Mouse (Mus musculus) 3134 (cell line): ENCODE data around the gene Orm1.
"Not testable (repeated sequence)": the region's sequence is repeated elsewhere in the genome, so short reads cannot be mapped to it uniquely, and the experiment has no call there.

Source experiments
- DNase-seq: peaks from one replicate; pipeline ENCODE4 v3.0.0-alpha.2; 2011; ENCODE audit warnings: low spot score; ENCODE audit not compliant: insufficient read length; ENCODE audit errors: extremely low read depth

The Orm1 gene

DNA sequence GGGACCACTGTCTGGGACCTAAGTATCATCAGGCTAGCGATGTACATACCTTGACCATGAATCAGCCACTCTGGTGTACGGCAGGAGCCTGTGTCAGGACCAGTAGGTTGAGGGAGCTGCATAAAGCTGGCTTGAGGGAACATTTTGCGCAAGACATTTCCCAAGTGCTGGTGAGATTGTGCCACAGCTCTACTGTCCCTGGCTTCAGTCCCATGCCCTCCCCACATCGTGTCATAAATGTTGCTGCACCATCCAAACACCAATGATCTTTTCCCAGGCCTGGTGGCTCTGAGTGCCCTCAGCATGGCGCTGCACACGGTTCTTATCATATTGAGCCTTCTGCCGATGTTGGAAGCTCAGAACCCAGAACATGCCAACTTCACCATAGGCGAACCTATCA lies at the start of gene Orm1:
Gene Orm1 (plus strand): TSS at position 266 of the 400 bp plus-strand sequence.
- peak; percentile 69 for DNase-seq

DNA sequence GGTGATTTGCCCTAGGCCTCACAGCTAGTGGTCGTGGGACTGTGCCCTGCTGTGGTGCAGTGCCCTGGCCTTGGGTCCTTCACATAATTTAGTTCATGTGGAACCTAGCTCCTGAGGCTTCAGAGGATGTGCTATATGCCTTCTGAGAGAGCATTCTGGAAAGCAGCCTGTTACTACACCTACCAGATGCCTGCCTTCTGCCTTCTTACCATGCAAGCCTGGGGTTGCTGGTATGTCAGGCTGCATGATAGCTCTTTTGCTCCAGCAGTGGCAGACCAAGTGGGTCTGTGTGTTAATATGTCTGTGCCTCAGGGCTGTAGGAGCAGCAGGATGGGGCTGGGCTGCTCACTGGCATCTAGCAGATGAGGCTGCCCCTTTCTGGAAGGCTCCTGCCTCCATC lies 48.7 kb upstream of the Orm1 start:
- no peak for DNase-seq

DNA sequence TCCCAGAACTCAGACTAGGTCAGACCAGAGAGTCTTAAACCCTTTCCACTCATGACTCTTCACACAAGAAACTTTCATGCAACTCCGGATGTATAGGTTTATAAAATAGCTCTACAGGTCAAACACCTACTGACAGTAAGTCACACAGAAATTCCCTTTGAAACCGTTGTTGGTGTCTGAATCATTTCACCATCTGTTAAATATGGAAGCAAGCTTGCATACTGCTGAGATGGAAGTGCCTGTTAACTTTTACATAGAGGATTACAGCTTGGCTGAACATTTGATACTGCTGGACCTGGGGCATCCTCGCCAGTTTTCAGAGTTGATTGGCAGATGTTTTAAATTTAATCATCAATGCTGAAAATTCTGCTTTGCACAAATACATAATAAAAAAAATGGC lies 48.1 kb upstream of the Orm1 start:
- no peak for DNase-seq

DNA sequence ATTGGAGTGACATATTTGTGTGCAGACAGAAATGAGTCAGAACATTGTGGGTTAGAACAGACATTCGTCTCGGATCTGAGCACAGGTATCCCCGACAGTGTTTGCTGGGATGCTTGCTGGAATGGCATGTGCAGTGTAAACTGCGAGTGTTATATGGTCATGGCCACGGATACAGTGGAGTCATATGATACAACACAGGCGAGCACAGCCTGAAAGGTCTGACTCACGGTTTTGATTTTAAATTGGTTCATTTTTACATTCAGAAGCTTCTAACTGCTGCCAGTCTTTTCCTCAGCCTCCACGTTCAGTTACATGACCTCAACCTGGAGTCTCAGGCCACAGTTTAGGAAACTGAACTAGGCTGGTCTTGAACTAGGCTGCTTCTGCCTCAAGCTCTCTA lies 47.5 kb upstream of the Orm1 start:
- no peak for DNase-seq

DNA sequence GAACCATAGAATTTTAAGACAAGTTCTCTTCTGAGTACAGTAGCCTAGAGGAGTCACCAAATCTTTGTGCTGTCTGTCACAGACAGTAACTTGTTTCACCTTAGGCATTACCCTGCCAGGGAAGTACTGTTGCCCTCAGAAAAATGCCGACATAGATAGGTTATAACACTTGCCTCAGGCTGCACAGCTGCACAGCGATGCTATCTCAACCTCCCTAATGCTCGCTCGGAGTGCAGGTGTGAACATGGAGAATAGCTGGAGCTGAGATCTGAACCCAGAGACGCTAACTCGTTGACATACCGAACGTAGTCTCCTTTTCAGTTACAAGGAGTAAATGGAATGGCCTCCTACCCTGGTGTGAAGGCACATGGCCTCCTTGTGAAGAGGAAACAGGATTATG lies 46.2 kb upstream of the Orm1 start:
- DNase-seq = no peak

DNA sequence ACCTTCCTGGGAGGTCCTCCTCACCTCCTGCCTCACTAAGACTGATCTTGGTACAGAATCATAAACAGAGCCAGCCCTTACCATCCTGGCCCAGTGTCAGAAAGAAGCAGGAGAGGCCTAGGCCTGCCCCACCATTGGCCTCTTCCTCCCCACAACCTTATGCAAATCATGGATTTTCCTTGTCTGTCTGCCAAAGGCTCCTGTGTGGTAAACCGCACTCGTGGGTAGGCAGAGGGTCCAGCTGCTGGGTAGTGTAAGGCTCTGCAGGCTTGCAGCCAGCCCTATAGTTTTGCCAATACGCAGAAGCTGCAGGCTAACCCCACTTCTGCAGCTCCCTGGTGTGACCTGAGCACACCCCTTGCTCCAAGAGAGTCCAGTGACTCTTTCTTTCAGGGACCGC lies 41.7 kb upstream of the Orm1 start:
- DNase-seq = peak; percentile 58

DNA sequence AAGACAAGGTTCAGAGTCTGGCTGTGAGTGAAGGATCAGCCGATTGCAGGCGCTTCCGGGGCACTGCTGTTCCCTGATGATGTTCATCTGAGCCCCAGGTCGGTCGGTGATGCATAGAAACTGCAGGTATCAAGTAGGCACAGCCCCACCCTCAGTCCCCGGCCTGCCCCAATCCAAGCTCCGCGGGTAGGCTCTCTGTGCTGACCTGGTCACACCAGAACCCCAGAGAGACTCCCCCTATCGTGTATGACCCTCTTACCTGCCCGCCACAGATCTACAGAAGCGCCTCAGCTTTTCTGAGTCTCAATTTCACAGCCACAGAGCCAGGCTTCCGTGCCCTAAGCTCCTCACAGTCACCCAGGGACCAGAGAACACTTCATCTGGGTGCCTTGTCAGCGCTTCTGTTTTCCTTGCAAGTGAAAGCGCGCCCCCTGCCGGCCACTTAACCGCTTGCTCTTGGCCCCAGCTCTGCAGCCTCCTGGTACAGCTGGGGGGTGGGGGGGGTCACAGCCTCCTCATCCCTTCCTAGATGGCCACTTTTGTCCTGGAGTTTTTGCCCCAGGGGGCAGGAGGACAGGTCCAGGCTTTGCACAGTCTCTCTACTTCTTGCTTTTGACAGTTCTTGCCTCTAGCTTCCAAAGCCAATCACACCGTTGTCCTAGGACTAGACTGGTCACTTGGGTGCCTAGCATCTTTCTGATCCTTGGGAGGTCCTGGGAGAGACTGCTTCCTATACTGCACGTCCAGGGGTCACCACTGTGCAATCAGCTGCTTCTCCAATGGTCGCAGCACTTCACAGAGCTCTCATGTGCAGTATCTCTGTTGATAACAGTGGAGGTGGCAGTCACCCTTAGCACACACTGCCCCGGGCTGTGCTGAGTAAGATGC lies 36.9 kb upstream of the Orm1 start:
- peak; percentile 58 for DNase-seq

DNA sequence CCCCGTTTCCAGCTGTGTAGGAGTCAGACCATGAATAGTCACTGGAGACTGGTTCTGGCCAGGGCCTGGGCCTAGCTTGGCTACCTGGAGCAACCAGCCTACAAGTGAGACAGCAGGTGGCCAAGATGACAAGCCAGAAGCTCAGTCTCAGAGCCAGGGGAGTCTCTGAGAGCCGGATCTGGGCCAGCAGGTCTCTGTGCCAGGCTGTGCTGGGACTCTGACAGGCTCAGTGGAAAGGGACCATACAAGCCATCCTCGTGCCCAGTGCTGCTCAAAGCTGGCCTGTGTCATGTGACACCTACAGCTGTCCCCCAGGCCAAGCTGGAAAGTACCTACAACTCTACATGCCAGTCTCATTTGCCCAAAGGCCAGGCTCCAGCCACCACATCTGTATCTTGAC lies 36.0 kb upstream of the Orm1 start:
- no peak for DNase-seq

DNA sequence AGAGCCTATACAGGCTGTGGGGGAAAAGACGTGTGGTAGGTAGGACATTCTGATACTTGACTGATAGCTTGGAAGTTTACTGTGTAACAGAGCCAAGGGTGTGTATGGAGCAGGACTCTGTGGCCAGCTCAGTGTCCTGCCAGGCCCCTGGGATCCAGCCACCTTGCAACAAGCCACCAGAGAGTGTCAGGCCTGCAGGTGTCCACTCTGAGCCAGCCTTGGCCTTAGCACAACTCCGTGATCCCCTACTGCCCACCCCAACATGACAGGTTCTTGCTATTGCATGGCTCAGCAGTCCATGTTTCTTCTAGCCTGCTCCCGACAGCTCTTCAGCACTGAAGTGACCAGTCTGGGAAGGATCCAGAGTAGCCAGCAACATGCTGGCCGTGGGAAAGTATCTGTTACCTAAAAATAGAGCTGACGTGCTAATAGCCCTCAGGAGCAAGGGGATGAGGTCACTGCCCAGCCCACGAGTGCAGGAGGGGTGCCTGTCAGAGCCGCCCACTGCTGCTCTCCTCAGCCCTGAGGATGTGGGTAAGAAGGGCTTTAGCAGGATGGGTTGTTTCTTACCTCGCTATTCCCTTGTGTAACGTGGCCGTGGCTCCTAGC lies 34.0 kb upstream of the Orm1 start:
- DNase-seq = peak; percentile 81

DNA sequence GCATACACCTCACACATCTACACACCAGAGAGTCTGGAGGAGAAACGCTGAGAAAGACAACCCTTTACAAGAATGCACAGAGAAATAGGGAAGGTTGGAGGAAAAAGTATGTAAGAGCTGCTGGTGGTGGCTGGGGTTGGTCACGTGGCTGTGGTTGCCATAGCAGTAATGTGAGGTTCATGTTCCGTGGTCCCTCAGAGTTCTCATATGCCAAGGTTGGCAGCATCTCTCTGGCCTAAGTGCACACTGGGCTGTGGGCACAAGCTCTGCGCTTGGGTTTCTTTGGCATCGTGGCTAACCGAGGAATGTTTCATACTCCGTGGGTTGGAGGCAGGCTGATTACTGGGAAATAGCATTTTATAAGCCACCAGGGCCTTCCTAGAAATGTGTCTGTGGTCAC lies 32.9 kb upstream of the Orm1 start:
- DNase-seq = peak; percentile 80

DNA sequence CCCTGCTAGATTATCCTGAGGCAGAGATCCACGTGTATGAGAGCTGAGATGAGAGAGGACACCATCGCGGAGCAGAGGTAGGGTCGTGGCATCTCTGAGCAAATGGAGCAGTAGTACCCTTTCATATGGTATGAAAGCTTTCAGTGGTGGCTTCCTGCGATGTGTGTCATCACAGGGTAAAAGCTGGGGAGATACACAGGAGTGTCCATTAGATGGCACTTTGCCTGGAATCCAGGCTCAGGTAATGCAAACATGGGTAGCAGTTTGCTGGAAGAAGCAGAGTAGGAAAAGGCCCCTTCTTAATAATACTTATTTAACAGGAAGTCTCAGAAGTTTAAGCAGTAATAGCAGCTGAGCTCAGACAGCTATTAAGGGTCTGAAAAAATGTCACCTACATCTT lies 30.3 kb upstream of the Orm1 start:
- no peak for DNase-seq

DNA sequence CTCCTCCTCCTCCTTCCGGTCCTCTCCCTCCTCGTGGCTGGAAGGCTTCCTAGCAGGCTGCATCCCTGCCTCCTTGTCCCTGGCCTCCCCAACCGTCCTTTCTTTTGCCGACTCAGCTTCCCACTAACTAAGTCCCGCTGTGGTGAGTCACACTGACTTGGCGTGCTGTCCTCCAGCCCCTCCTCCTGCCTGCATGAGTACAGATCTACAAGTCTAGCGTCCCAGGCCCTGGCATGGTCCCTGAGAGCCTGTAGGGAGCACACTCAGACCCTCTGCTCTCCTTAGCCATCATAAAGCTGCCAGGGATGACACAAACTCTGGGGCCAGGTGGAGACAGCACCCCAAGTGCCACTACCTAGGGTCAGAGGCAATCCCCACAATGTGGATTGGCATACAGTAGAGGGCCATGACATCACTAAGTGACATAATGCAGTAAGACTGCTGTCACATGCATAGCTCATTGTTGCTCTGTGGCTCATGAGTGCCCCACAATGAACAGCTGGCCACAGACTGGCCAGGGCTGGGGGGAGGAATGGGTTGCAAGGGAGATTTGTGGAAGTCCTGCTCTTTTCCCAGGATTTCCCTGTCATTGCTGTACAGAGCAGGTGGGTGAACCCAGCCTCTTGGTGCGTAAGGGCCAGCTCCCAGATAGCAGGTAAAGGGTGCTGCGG lies 28.1 kb upstream of the Orm1 start:
- DNase-seq = peak; percentile 90

DNA sequence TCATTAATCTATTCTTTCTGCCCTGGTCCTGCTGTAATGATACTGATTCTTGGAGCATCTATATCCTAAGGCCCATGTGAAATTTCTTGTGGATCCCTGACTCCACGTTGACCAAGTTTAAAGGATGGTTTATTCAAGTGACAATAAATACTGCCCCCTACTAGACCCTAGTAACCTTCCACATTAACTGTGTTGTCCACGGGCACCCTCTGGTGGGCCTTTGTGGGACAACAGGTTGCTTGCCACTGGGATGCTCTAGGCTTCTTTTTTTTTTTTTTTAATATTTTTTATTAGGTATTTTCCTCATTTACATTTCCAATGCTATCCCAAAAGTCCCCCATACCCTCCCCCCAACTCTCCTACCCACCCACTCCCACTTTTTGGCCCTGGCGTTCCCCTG lies 24.8 kb upstream of the Orm1 start:
- DNase-seq = not testable (repeated sequence)

DNA sequence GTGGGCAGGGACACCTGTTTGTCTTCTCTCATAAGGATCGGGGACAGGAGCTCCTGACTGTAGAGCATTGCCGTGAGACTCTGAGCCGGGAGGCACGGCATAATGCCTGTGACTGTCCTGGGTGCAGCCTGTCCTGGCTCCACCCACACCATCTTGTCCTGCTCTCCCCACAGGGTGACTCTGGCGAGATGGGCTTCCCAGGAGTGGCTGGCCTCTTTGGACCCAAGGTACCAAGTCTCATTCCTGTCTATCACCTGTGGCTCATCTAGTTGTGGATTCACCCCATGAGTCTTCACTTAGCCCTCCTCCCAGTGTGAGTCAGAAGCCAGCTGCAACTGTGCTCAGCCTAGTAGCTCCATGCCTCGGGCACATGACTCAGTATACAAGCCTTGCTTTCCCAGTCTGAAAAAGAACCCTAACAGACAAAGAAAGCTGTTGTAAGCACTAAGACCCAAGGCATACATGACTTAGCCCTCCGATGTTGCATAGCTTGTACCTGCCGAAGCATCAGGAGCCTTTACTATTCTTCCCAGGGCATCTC lies 21.0 kb upstream of the Orm1 start:
- peak; percentile 78 for DNase-seq

DNA sequence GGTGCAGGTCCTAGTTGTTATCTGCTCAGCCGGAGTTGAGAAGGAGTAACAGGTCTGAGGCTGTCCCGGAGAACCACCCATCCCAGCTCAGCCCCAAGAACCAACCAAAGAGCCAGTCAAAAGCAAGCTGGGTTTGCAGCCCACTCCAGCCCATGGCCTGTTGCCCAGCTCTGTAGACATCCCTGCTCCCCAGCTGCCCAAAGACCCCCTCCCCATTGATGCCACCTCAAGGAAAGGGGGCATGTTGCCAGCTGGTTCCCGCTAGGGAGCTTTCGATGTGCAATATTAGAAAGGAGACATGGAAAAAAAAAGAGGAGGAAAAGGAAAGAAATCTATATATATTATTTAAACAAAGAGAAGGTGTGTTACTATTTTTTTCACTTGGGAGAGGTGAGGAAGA lies 11.0 kb upstream of the Orm1 start:
- no peak for DNase-seq

DNA sequence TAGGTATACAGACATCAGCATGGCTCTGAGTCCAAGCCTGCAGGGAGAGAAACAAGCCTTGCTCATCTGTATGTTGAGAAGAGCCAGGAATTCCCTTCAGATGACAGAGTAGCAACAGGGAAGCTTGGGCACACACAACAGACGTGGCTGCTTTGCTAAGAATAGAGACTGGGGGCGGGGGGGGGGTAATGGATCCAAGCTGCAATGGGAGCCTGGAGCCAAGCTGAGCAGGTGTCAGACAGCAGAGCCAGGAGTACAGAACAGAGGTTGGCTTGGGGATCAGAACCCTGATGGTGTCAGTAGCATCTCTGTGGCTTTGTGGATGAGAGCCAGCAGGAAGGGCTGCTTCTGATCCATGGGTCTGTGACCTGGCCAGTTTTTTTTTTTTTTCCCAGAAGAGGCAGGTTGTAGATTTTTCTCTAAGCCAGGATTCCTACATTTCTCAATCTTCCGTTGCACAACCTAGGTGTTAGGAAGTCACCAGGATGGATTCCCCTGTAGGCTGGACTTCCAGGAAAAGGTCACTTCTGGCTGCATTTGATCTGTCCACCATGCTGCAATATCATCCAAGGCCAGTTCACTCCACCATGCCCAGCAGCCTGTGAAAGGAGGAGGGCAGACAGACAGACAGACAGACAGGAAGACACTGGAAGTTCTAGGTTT lies 5.8 kb upstream of the Orm1 start:
- DNase-seq = no peak

DNA sequence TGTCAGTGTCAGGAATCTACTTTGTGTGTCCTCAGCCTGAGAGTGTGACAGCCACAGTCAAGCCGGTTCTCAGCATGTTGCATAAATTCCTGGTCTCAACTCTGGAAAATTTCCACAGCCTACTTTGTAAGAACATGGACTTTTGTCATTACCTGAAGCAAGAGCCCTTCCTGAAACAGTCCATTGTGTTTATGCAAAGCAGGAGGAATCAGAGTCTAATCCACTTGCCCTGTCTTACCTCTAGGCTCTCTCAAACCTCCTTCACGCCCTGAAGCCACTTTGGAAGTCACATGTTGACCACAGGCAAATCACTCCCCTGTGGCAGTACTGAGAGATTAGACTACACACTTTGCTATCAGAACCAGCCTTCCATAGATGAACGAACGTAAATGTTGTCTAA lies 1.9 kb upstream of the Orm1 start:
- no peak for DNase-seq

DNA sequence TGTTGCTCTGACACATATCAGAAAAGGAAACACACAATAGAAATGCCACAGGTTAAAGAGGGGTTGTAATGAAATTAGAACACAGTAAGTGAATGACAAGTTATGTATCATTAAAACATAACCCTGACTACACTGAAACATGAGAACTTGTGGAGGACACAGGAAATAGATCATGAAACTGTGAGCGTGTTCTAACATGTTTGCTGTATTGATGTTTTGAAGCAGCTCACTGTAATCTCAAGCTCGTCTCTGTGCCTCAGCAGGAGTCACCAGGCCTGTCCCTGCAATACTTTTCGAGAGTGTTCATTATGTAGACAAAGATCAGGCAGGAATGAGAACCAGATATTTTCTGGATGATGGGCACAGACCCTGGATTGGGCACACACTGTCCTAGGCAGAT lies 752 bp upstream of the Orm1 start:
- no peak for DNase-seq

DNA sequence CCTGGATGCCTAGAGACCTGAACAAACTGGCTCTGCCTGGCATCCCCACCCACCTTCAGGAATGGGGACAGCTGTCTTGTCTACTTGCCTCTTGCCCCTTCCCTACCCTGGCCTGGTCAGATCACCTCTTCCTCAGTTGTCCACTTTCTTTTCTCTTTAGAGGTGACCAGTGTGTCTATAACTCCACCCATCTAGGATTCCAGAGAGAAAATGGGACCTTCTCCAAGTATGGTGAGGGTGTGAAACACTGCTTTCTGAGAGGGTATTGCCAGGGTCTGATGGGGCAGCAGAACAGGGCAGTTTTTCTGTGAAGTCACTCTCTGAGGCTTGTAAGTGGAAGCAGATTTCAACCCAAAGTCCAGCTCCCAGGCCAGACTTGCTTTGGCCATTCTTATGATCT lies 901 bp downstream of the Orm1 start:
- DNase-seq = no peak

DNA sequence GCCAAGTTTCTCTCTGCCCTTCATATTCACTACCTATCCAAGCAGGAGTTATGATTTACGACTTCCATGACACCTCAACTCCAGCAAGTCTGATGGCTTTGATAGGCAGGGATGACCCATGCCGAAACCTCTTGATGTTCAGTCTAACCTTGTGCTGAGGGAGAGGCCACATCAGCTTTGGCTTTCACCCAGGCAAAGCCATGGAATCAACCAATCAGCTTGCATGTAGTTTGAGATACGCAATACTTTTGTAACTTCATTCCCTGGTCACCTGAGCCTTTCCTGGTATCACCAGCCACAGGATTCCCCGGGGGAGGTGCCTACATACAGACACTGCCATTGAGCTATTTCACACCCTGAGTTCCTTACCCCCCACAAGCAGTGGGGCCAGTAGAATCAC lies 2.3 kb downstream of the Orm1 start:
- DNase-seq = no peak

DNA sequence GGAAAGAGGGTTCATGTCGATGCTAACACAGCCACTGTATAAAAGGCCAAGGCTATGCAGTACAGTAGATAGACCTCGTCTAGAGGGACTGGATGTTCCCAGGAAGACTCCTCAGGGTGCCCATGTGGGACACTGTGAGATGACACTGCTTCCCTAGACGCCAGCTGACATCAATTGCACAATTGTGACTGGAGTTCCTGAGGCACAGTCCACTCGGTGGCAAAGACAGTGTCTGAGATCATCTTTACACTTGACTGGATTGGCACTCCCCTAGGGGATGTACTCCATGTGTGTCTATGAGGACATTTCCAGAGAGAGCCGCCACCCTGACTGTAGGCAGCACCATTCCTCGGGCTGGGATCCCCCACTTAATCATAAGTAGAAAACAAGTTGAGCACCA lies 4.2 kb downstream of the Orm1 start:
- no peak for DNase-seq
